Mouse (Mus musculus): ENCODE measurements around the gene Ablim2. TPM values are rescaled to one million over a fixed set of nuclear protein-coding genes. Genes with fewer than 3 reads are reported as not detected.

Ablim2 gene
- polyA plus RNA-seq, 1 experiment from 2014 or later = 0.45 TPM

DNA sequence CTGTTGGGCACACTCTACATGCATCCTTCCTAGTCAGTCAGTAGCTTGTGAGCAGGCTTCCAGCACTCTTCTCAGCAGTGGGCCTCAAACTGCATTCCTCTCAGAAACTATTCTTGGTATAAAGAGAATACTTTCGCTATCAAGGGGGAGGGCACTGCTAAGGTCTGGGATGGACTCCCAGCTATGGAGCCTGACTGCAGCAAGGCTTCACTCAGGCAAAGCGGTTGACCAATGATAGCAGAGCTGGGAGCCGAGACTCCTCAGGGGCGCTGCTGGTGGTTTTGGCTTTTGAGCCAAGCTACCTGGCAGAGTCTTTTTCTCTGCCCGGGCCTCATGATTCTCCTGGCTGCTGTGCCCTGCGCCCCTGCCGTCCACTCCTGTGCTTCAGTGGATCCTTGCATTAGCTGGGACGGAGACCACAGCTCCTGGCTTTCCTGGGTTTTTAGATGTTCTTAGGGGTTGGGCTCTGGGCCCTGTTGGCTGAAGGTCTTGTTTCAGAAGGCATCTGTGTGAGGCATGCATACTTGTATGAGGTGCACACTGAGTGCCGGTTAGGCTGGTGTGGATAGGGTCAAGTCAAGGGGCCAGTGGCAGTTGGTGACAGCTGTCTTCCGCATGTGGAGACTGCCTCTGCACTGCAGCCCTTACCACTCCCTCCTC, 164.0 kb downstream of the Ablim2 start:
- Histone ChIP-seq H3K9ac (ENCODE audit: low read depth, low read length) (no peak overlapping the region), H3K4me2 (ENCODE audit: low read depth, low read length) (no peak overlapping the region), H3K36me3 (ENCODE audit: control insufficient read depth, insufficient read depth) (no peaks in the 10 kb centered on the region), H3K4me1 (ENCODE audit: control insufficient read depth, low read depth, low read length) (no peaks in the 10 kb centered on the region), H3K4me3 (ENCODE audit: low read depth, low read length) (no peak overlapping the region), H3K27ac (ENCODE audit: low read length) (no peak overlapping the region), H3K9me3 (replicated peaks; ENCODE audit: control insufficient read depth, low read length) (no peaks in the 10 kb centered on the region), H3K27me3 (ENCODE audit: control insufficient read depth, insufficient read depth, low read depth, low read length) (no peaks in the 10 kb centered on the region)
- ATAC-seq (ENCODE audit: low read depth) = no peak
- WGBS (ENCODE audit: insufficient replicate concordance) = 66% methylated on average over 10 of the region's 10 CpGs

DNA sequence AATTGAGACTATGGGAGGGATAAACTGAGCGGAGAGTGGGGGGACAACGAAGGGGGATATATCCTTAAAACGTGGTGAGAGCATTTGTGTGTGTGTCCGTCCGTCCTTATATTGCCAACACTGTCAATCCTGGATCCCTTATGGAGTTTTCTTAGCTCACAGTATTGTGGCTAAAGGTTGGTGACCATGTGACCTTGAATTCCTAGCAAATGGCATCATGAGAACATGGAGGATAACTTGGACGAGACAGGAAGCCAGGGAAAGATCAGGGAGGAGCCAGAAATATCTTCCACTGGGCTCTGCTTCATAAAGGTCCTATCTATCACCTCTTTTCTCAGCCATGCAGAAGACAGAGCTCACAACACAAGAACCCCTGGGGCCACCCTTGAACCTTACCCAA, 165.8 kb downstream of the Ablim2 start:
- 60% methylated on average over 6 of the region's 6 CpGs for WGBS (ENCODE audit: insufficient replicate concordance)
- Histone ChIP-seq H3K4me1 (ENCODE audit: control insufficient read depth, low read depth, low read length) (no peaks in the 10 kb centered on the region), H3K27me3 (ENCODE audit: control insufficient read depth, insufficient read depth, low read depth, low read length) (no peaks in the 10 kb centered on the region)

DNA sequence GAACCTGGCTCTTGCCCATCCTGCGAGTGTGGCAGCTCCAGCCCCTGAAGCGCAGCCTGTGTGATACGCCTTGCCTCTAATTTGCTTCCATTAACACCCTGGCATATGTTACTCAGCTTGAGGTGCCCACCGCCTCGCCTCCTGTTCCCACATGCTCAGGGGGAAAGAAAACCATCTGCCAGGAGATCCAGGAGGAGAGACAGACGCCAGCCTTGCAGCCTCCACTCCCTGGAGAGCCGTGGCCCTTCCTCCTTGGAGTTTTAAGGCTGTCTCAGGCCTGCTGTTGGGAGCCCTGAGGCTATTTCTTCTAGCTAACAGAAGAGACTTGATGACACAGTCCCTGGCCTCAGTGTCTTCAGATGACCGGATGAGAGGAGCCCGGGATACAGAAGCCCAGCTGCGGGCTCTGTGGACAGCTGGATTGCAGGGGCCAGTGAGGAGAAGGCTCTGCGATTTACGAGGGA, 167.5 kb downstream of the Ablim2 start:
- H3K9ac ChIP-seq (ENCODE audit: low read depth, low read length) = no peak overlapping the region

More for the DNA sequence above, 165.8 kb downstream of the Ablim2 start:
- no peak for ATAC-seq (ENCODE audit: low read depth)
- no peak overlapping the region for H3K27ac ChIP-seq (ENCODE audit: low read length)
- no peak overlapping the region for H3K4me3 ChIP-seq (ENCODE audit: low read depth, low read length)
- no peak overlapping the region for H3K4me2 ChIP-seq (ENCODE audit: low read depth, low read length)
- no peak overlapping the region for H3K9ac ChIP-seq (ENCODE audit: low read depth, low read length)
- H3K9me3 ChIP-seq (replicated peaks; ENCODE audit: control insufficient read depth, low read length) = no peaks in the 10 kb centered on the region
- no peaks in the 10 kb centered on the region for H3K36me3 ChIP-seq (ENCODE audit: control insufficient read depth, insufficient read depth)

DNA sequence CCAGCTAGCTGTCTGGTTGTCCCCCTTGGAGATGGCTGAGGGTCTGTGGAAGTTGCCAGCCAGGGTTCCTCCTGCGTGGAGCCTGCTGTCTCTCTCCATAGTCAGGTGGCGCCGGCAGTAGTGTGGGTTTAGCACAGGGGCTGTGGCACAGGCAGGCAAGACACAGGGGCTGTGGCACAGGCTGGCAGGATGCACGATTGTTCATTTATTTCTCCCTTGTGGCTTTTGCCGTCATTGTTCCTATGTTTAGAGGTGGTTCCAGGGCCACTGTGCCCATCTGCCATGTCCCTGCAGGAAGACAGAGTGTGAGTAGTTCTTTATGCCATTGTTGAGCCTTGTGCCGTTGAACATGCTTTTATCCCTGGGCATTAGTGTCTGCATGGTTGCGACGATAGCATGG, 168.8 kb downstream of the Ablim2 start:
- Histone ChIP-seq H3K4me3 (ENCODE audit: low read depth, low read length) (no peak overlapping the region), H3K9me3 (replicated peaks; ENCODE audit: control insufficient read depth, low read length) (no peaks in the 10 kb centered on the region), H3K9ac (ENCODE audit: low read depth, low read length) (no peak overlapping the region), H3K27me3 (ENCODE audit: control insufficient read depth, insufficient read depth, low read depth, low read length) (no peaks in the 10 kb centered on the region), H3K4me2 (ENCODE audit: low read depth, low read length) (no peak overlapping the region), H3K4me1 (ENCODE audit: control insufficient read depth, low read depth, low read length) (no peaks in the 10 kb centered on the region), H3K36me3 (ENCODE audit: control insufficient read depth, insufficient read depth) (no peaks in the 10 kb centered on the region), H3K27ac (ENCODE audit: low read length) (no peak overlapping the region)
- WGBS (ENCODE audit: insufficient replicate concordance) = 67% methylated on average over 8 of the region's 8 CpGs
- ATAC-seq (ENCODE audit: low read depth) = no peak

More for the DNA sequence above, 167.5 kb downstream of the Ablim2 start:
- no peak overlapping the region for H3K27ac ChIP-seq (ENCODE audit: low read length)
- ATAC-seq (ENCODE audit: low read depth) = no peak
- H3K36me3 ChIP-seq (ENCODE audit: control insufficient read depth, insufficient read depth) = no peaks in the 10 kb centered on the region
- 49% methylated on average over 12 of the region's 12 CpGs for WGBS (ENCODE audit: insufficient replicate concordance)
- no peaks in the 10 kb centered on the region for H3K4me1 ChIP-seq (ENCODE audit: control insufficient read depth, low read depth, low read length)
- H3K4me3 ChIP-seq (ENCODE audit: low read depth, low read length) = no peak overlapping the region
- H3K27me3 ChIP-seq (ENCODE audit: control insufficient read depth, insufficient read depth, low read depth, low read length) = no peaks in the 10 kb centered on the region
- no peaks in the 10 kb centered on the region for H3K9me3 ChIP-seq (replicated peaks; ENCODE audit: control insufficient read depth, low read length)
- H3K4me2 ChIP-seq (ENCODE audit: low read depth, low read length) = no peak overlapping the region

DNA sequence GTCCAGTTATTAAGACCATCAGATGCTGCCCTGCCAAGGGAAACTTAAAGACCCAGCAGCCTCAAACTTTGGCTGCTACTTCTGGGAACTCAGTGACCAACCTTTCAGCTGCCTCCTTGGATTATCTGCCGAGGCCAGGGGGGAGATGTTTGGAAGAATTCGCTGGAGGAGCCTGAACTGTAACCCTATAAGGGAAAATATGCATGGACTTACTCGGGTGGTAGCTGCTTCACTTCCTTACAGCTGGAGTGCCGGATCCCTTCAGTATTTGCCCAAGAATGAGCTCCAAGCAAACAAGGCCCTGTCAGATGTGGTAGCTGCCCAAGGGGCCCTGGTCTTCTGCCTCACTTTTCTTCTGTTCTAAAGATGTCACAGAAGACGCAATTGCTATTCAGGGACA, 173.6 kb downstream of the Ablim2 start:
- no peak overlapping the region for H3K4me2 ChIP-seq (ENCODE audit: low read depth, low read length)
- H3K36me3 ChIP-seq (ENCODE audit: control insufficient read depth, insufficient read depth) = no peaks in the 10 kb centered on the region
- no peaks in the 10 kb centered on the region for H3K9me3 ChIP-seq (replicated peaks; ENCODE audit: control insufficient read depth, low read length)
- no peak overlapping the region for H3K4me3 ChIP-seq (ENCODE audit: low read depth, low read length)
- no peaks in the 10 kb centered on the region for H3K4me1 ChIP-seq (ENCODE audit: control insufficient read depth, low read depth, low read length)
- no peaks in the 10 kb centered on the region for H3K27me3 ChIP-seq (ENCODE audit: control insufficient read depth, insufficient read depth, low read depth, low read length)
- no peak overlapping the region for H3K9ac ChIP-seq (ENCODE audit: low read depth, low read length)
- no peak for ATAC-seq (ENCODE audit: low read depth)
- no peak overlapping the region for H3K27ac ChIP-seq (ENCODE audit: low read length)
- 54% methylated on average over 5 of the region's 5 CpGs for WGBS (ENCODE audit: insufficient replicate concordance)

DNA sequence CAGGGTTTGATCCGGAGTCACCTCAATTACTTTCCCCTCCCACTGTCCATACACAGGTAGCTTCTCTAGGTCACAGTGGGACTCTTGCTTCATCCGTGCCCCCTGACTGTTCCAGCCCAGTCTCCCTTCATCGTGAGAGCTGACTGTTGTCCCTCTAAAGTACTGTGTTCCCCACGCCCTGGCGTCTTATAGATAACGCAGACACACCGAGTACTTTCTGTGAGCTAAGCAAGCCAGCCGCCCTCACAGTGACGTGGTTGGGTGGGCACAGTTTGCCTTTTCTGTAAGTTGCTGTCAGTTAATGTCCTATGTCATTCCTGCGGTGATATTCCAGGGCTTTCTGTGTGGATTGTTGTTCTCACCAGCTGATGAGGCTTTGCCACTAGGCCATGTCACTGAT, 175.4 kb downstream of the Ablim2 start:
- no peaks in the 10 kb centered on the region for H3K36me3 ChIP-seq (ENCODE audit: control insufficient read depth, insufficient read depth)
- H3K4me3 ChIP-seq (ENCODE audit: low read depth, low read length) = no peak overlapping the region
- H3K27me3 ChIP-seq (ENCODE audit: control insufficient read depth, insufficient read depth, low read depth, low read length) = no peaks in the 10 kb centered on the region
- ATAC-seq (ENCODE audit: low read depth) = no peak
- H3K9me3 ChIP-seq (replicated peaks; ENCODE audit: control insufficient read depth, low read length) = no peaks in the 10 kb centered on the region
- H3K4me1 ChIP-seq (ENCODE audit: control insufficient read depth, low read depth, low read length) = no peaks in the 10 kb centered on the region
- no peak overlapping the region for H3K4me2 ChIP-seq (ENCODE audit: low read depth, low read length)
- 55% methylated on average over 10 of the region's 10 CpGs for WGBS (ENCODE audit: insufficient replicate concordance)
- no peak overlapping the region for H3K9ac ChIP-seq (ENCODE audit: low read depth, low read length)
- no peak overlapping the region for H3K27ac ChIP-seq (ENCODE audit: low read length)

Other genes starting within 250 kb of the Ablim2 start
- gene Cpz, start 232.2 kb upstream of the Ablim2 start, polyA plus RNA-seq (2015; fragmentation: Nextera tagmentation; extraction: Ambion mirVana) = 1.3 and 1.7 TPM in 2 replicates
- gene Trmt44, start 182.8 kb upstream of the Ablim2 start, polyA plus RNA-seq (2015; fragmentation: Nextera tagmentation; extraction: Ambion mirVana) = 2.2 and 2.4 TPM in 2 replicates
- gene Acox3, start 174.8 kb upstream of the Ablim2 start, polyA plus RNA-seq (2015; fragmentation: Nextera tagmentation; extraction: Ambion mirVana) = 4.3 and 4.4 TPM in 2 replicates
- 1.7 and 2.9 TPM in 2 replicates for gene Htra3, start 78.1 kb upstream of the Ablim2 start, polyA plus RNA-seq (2015; fragmentation: Nextera tagmentation; extraction: Ambion mirVana)
- 2.6 and 3.2 TPM in 2 replicates for gene Sh3tc1, start 17.9 kb upstream of the Ablim2 start, polyA plus RNA-seq (2015; fragmentation: Nextera tagmentation; extraction: Ambion mirVana)
- 1.1 and 1.4 TPM in 2 replicates for gene Afap1, start 135.4 kb downstream of the Ablim2 start, polyA plus RNA-seq (2015; fragmentation: Nextera tagmentation; extraction: Ambion mirVana)